Mouse (Mus musculus) liver, embryonic 14 days (tissue): ENCODE results near the gene Gm13119. TPM values are rescaled to one million over a fixed set of nuclear protein-coding genes. Genes with fewer than 3 reads are reported as not detected.

Experiments
- polyA plus RNA-seq: library from polyadenylated mRNA; depleted of rRNA; stranded (reverse); fragments of >200 nt; gene quantifications from 2 replicates; pipeline ENCODE4 v1.2.3, GENCODE M21; 2012; rRNA removed

Gm13119 gene
- not detected in 2 replicates for polyA plus RNA-seq

DNA sequence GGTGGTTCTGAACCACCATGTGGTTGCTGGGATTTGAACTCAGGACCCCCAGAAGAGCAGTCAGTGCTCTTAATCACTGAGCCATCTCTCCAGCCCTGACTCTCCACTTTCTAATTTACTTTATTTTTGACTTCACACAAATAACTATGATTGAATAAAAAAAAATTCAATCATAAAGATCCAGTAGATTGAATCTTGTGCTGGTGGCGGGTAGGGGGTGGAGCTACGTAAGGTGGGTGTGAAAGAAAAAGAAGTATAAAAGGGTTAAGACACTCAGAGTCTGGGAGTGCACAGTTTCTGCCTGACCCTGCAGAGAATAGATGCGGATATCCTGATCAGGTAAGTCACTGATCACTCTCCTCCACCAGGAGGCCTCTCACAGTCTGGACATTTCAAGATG, at the start of gene Gm13119:
Gene Gm13119, plus strand, starts transcription at position 301 of the 400 bp plus-strand sequence.

DNA sequence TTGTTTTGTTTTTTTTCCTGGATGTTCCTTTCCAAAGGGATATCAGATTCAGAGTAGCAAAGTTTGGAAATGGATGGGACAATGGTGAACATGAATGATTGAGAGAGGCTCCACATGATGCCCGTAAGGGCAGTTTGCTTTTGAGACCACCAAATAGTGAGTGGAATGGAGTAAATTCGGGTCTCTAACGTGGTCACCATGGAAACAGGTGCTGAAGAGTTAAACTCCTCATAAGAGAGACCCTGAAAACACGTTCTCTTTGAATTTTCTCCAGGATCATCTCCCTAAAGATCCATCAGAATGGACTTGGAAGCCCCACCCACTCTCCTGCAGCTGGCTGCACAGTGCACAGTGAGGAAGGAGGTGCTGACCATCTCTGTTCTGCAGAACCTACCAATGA, 27.8 kb upstream of the Gm13119 start, which contains the start of gene Gm13128:
Gene Gm13128, plus strand, starts transcription at position 301 of the 400 bp plus-strand sequence.

GRCm38 (mm10) chr4:144377911-144378310, 20.2 kb downstream of the Gm13119 start, which contains the start of gene Pramef20:
Gene Pramef20, minus strand, starts transcription at chr4:144377933.

DNA sequence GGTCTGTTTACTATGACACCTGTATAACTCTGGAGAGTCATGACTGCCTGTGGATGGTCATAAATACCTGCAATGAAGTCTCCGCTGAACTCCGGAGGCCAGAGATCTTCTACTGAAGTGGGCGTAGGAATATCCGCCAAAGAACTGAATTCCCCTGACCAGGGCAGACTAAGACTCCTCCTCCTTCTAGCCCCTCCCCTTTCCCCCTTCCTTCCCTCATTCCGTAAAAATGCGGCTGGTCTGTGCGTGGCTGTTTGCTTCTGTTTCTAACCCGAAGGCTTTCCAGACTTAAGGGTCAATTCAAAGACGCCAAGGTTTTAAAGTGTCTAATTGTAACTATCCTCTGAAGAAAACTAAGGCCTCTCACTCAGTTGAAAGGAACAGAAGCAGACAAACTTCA, 50.5 kb downstream of the Gm13119 start, which contains the start of gene Pramef12:
Gene Pramef12, minus strand, starts transcription at position 175 of the 400 bp plus-strand sequence.

Other genes starting within 250 kb of the Gm13119 start
- not detected in 2 replicates for gene Oog3, start 195.3 kb upstream of the Gm13119 start, polyA plus RNA-seq
- not detected in 2 replicates for gene Oog2, start 167.2 kb upstream of the Gm13119 start, polyA plus RNA-seq
- not detected in 2 replicates for gene C87977, start 144.6 kb upstream of the Gm13119 start, polyA plus RNA-seq
- not detected in 2 replicates for gene Pramel5, start 77.5 kb upstream of the Gm13119 start, polyA plus RNA-seq
- not detected in 2 replicates for gene Gm13128, start 27.7 kb upstream of the Gm13119 start, polyA plus RNA-seq
- gene Pramef20, start 20.0 kb downstream of the Gm13119 start, polyA plus RNA-seq = not detected in 2 replicates
- gene Pramef12, start 50.5 kb downstream of the Gm13119 start, polyA plus RNA-seq = 0.01 and 0.08 TPM in 2 replicates
- gene 1700012P22Rik, start 80.8 kb downstream of the Gm13119 start, polyA plus RNA-seq = not detected in 2 replicates
- gene Gm9944, start 95.4 kb downstream of the Gm13119 start, polyA plus RNA-seq = not detected in 2 replicates
- gene Aadacl3, start 105.8 kb downstream of the Gm13119 start, polyA plus RNA-seq = not detected in 2 replicates
- gene 9430007A20Rik, start 161.9 kb downstream of the Gm13119 start, polyA plus RNA-seq = not detected in 2 replicates
- not detected in 2 replicates for gene Gm13124, start 207.2 kb downstream of the Gm13119 start, polyA plus RNA-seq